Mouse (Mus musculus) MEL (cell line): ENCODE measurements at regions not wholly inside any gene's neighbourhood (a gene's known extent, or its start where the extent isn't known, plus 50 kb on each side); places are given as distances from the start of the nearest gene placed in this dataset.

ENCODE experiments used
- CTCF ChIP-seq, 3 experiments: IDR thresholded peaks in 2 of 3; conservative IDR thresholded peaks in 1 of 3; 2 replicates each; pipeline ENCODE4 v1.5.1; 2011 to 2012; ENCODE audit warnings: low read length in 3 of 3, low read depth in 2 of 3, mild to moderate bottlenecking in 2 of 3, improper control_type of control experiment in 1 of 3, inconsistent platforms in 1 of 3, mixed read lengths in 1 of 3, moderate library complexity in 1 of 3; ENCODE audit not compliant: control insufficient read depth in 1 of 3, insufficient read depth in 1 of 3, poor library complexity in 1 of 3, severe bottlenecking in 1 of 3
- ETS1 ChIP-seq: IDR thresholded peaks from 2 replicates; pipeline ENCODE4 v1.6.1; 2012; ENCODE audit warnings: low read depth, mild to moderate bottlenecking, inconsistent platforms, low read length, improper control_type of control experiment, moderate library complexity
- GABPA ChIP-seq: IDR thresholded peaks from 2 replicates; pipeline ENCODE4 v1.6.1; 2012; ENCODE audit warnings: low read depth, mild to moderate bottlenecking, inconsistent platforms, low read length, improper control_type of control experiment, moderate library complexity
- GATA1 ChIP-seq: IDR thresholded peaks from 2 replicates; pipeline ENCODE4 v1.6.1; 2011; ENCODE audit warnings: low read depth, low read length, improper control_type of control experiment
- KAT2A ChIP-seq: conservative IDR thresholded peaks from 2 replicates; pipeline ENCODE4 v1.6.1; 2012; ENCODE audit warnings: low read depth, low read length, improper control_type of control experiment, inconsistent platforms
- MXI1 ChIP-seq: IDR thresholded peaks from 2 replicates; pipeline ENCODE4 v1.6.1; 2011; ENCODE audit warnings: mild to moderate bottlenecking, low read depth, low read length, improper control_type of control experiment
- MYC ChIP-seq: IDR thresholded peaks from 2 replicates; pipeline ENCODE4 v1.6.1; 2011; ENCODE audit warnings: low read depth, mild to moderate bottlenecking, low read length, improper control_type of control experiment, moderate library complexity
- POLR2A ChIP-seq, 2 experiments: IDR thresholded peaks; 2 replicates each; pipeline ENCODE4 v1.6.1; 2011 to 2012; ENCODE audit warnings: low read length in 2 of 2, mild to moderate bottlenecking in 2 of 2, control low read depth in 1 of 2, improper control_type of control experiment in 1 of 2, low read depth in 1 of 2, moderate library complexity in 1 of 2; ENCODE audit not compliant: control insufficient read depth in 1 of 2, insufficient read depth in 1 of 2, poor library complexity in 1 of 2
- TAL1 ChIP-seq: IDR thresholded peaks from 2 replicates; pipeline ENCODE4 v1.6.1; 2012; ENCODE audit warnings: mild to moderate bottlenecking, inconsistent platforms, low read length, moderate library complexity, mixed read lengths
- TBP ChIP-seq: IDR thresholded peaks from 2 replicates; pipeline ENCODE4 v1.8.0; 2011; ENCODE audit warnings: low read depth, low read length, improper control_type of control experiment
- USF1 ChIP-seq: IDR thresholded peaks from 2 replicates; pipeline ENCODE4 v1.6.1; 2014; ENCODE audit warnings: low read depth, mild to moderate bottlenecking, inconsistent platforms, low read length, improper control_type of control experiment, moderate library complexity
- ZNF384 ChIP-seq: IDR thresholded peaks from 2 replicates; pipeline ENCODE4 v1.6.1; 2012; ENCODE audit warnings: low read depth, mild to moderate bottlenecking, inconsistent platforms, low read length, improper control_type of control experiment

- TF ChIP-seq CTCF (IDR thresholded peaks at IDR 0.05 in 2 of 3, conservative IDR thresholded peaks at IDR 0.05 in 1 of 3; ENCODE audit: control insufficient read depth in 1 of 3, insufficient read depth in 1 of 3, low read depth in 2 of 3, low read length in 3 of 3, poor library complexity in 1 of 3, severe bottlenecking in 1 of 3) (no peak), TBP (no peak), ETS1 (no peak), POLR2A (IDR thresholded peaks at IDR 0.05; ENCODE audit: control insufficient read depth in 1 of 2, insufficient read depth in 1 of 2, low read depth in 1 of 2, low read length in 2 of 2, poor library complexity in 1 of 2) (no peak), MYC (no peak), ZNF384 (no peak), GATA1 (no peak), MXI1 (no peak), KAT2A (no peak), USF1 (no peak), TAL1 (no peak), GABPA (no peak)
Observed at GRCm38 (mm10) chr6:126287166-126287565, 120.5 kb upstream of the Ntf3 start.
